Mouse (Mus musculus): ENCODE measurements around the gene Ggcx. TPM values are rescaled to one million over a fixed set of nuclear protein-coding genes. Genes with fewer than 3 reads are reported as not detected.

Ggcx gene
- polyA plus RNA-seq, 1 experiment from 2014 or later = 13.8 TPM

DNA sequence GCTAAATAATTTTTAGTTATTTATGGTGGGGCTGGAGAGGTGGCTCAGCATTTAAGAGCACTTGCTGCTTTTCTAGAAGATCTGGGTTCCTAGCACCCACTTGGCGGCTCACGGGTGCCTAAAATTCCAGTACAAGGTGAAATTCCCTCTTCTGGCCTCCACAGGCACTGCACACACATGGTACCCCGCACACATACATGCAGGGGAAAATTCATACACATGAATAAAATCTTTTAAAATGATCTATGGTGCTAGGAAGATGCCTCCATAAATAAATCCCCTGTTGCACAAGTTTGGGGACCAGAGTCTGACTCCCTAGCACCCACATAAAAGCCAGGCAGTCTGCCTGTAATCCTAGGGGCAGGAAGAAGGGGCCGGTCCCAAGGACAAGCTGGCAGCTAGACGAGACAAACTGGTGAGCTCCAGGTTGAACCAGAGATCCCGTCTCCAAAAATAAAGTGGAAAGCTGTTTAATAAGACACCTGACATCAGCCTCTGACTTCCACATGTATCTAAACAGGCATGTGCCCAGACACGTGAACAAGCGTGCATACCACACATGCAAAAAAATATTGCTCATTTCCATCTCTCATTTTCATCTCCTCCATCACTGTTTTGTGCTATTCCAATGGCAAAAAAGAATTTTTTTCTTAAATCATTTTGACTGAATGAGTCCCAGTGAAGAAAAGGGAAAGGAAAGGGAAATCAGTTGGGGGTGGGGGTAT lies 35.4 kb upstream of the Ggcx start:
- Histone ChIP-seq H3K4me2 (no peak overlapping the region), H3K4me3 (no peak overlapping the region), H3K4me1 (peaks cover 7% of the 10 kb centered on the region; the same call in 1 of the 2 replicates), H3K9ac (no peak overlapping the region), H3K27me3 (peaks cover 37% of the 10 kb centered on the region), H3K27ac (no peak overlapping the region), H3K36me3 (ENCODE audit: poor library complexity, severe bottlenecking) (no peaks in the 10 kb centered on the region), H3K9me3 (replicated peaks) (no peaks in the 10 kb centered on the region)
- no peak for ATAC-seq
- WGBS = 87% methylated on average over 8 of the region's 8 CpGs

DNA sequence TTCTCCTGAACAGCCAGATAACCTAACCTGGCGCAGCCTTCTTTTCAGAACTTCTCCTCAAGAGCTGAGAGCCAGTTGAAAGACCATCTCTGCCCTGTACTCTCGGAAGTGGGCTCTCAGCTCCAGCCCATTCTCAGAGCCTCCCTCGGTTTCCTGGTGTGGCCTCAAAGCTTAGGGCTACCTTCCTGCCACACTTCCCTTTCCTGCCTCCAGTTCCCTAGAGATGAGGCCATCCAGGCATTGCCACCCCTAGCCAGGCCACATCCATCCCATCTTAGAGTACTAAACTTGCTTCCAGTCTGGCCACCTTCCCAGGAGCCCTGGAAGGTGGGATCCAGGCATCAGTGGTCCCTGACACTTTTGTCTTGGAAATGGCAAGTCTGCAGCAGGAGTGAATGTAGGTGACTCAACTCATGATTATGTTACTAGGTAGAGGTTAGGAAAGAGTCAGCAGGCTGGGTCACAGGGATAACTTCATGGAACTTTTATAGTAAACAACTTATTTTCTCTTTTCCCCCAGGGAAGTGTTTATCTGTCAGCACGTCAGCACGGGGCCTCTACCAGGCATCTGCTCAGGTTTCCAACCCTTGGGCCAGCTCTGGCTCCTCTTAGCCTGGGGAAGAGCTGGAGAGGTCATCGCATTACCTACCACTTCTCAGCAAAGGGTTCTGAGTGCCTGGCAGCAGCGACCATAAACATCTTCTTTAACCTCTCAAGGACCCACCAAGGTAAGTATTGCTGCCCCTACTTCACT lies 34.6 kb upstream of the Ggcx start:
- Histone ChIP-seq H3K9me3 (replicated peaks) (no peaks in the 10 kb centered on the region), H3K27ac (no peak overlapping the region), H3K27me3 (peaks cover 37% of the 10 kb centered on the region), H3K4me2 (peak overlapping the region; percentile 66), H3K9ac (0 out of 2 replicates have a peak overlapping the region, but pooled peaks have one; percentile 59), H3K4me1 (peaks cover 7% of the 10 kb centered on the region; the same call in 1 of the 2 replicates), H3K4me3 (peak overlapping the region; percentile 44), H3K36me3 (ENCODE audit: poor library complexity, severe bottlenecking) (no peaks in the 10 kb centered on the region)
- ATAC-seq = no peak
- 46% methylated on average over 7 of the region's 7 CpGs for WGBS

DNA sequence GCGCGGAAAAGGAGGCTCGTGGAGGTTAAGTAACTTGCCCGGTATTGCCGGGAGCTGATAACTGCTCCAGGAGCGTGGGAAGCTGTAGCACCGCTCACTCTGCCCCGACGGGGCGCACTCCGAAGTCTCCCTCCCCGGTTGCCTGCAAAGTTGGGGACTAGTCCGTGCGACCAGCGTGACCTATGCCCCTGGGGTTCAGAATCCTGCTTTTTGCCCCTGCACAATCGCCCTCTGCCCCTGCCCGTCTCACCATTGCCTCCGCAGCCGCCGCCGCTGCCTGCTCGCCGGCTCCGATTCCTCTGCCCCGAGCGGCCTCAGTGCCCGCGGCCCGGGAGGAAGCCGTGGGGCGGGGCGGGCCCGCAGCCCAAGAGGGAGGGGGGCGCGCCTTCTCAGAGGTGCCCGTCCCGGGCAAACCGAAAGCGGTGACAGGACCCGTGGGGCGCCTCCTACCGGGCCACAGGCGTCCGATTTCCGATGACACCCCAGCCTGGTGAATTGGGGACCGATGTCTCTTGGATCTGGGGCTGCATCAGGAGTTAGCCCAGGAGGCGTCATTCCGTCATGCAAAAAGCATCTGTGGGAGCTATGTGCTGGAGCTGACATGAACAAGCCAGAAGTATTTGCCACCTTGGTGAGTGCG lies 33.9 kb upstream of the Ggcx start, which contains the start of gene Vamp5:
Vamp5 (minus strand) TSS at position 338 of the 640 bp plus-strand sequence.
- ATAC-seq = peak; percentile 43; the same call in 1 of the 2 replicates
- H3K27me3 ChIP-seq = peaks cover 37% of the 10 kb centered on the region
- no peaks in the 10 kb centered on the region for H3K9me3 ChIP-seq (replicated peaks)
- H3K9ac ChIP-seq = peak within 1 kb of the TSS; percentile 59
- no peak within 1 kb of the TSS; the same call in 1 of the 2 replicates for H3K27ac ChIP-seq
- H3K4me3 ChIP-seq = peak within 1 kb of the TSS; percentile 44
- 3% methylated on average over 49 of the region's 49 CpGs for WGBS
- H3K4me2 ChIP-seq = peak within 1 kb of the TSS; percentile 66
- H3K4me1 ChIP-seq = peaks cover 7% of the 10 kb centered on the region; the same call in 1 of the 2 replicates
- no peaks in the 10 kb centered on the region for H3K36me3 ChIP-seq (ENCODE audit: poor library complexity, severe bottlenecking)

DNA sequence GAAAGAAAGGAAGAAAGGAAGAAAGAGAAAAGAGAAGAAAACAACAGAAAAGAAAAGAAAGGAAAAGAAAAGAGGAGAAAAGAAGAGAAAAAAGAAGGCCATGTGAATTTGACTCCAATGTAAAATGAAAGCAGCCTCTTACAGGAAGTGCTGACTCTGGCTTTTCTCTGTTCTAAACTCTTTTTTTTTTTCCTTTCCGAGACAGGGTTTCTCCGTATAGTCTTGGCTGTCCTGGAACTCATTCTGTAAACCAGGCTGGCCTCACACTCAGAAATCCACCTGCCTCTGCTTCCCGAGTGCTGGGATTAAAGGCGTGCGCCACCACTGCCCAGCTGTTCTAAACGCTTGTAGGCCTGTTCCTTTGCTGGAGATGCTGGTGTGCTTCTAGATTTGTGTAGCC lies 31.6 kb upstream of the Ggcx start:
- peaks cover 37% of the 10 kb centered on the region for H3K27me3 ChIP-seq
- 78% methylated on average over 6 of the region's 6 CpGs for WGBS

DNA sequence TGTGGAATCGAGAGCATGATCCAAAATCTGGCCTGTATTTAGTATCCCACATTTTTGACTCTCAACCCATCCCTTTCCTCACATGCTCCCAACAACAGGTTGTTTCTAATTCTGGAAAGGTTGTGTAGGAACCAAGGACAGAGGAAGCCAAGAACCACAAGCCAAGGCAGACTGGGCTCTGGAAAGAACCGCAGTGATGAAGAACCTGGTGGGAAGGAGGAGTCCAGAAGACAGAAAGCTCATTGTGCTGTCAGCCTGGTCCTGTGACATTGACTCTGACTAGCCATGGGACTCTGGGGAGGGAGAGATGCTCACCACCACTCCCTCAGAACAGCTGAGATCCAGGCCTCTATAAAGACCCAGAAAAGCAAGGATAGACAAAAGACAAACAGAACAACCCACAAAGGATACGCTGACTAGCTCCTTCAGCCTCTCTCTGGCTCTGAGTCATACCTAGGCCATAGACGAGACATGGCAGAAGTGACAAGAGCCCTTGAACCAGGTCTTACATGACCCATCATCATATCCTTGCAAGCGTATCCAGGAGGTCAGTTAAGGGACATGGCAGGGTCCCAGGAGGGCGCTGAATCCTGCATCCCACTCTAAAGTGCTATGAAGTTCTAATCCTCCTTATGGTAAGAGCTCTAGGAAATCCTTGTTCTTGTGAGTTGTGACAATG lies 30.8 kb upstream of the Ggcx start:
- ATAC-seq = no peak

More for the DNA sequence above, 31.6 kb upstream of the Ggcx start:
- no peaks in the 10 kb centered on the region for H3K36me3 ChIP-seq (ENCODE audit: poor library complexity, severe bottlenecking)
- H3K9ac ChIP-seq = no peak overlapping the region
- H3K4me2 ChIP-seq = no peak overlapping the region
- no peak overlapping the region for H3K4me3 ChIP-seq
- H3K9me3 ChIP-seq (replicated peaks) = no peaks in the 10 kb centered on the region
- ATAC-seq = no peak
- no peak overlapping the region for H3K27ac ChIP-seq
- H3K4me1 ChIP-seq = peaks cover 7% of the 10 kb centered on the region; the same call in 1 of the 2 replicates

DNA sequence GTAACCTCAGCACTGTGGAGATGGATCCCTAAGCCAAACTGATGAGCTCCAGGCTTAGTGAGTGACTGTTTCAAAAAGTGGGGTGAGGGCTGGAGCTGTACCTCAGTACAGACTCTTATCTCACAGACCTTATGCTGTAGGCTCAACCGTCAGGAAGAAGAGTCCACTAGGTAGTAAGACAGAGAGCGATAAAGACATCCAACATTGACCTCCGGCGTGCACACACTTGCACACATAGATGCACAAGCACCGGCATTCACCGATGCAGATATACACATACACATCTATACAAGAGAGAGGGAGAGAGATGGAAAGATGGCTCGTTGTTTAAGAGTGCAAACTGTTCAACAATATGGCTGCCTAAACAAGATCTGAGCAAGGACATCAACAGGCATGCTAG lies 30.2 kb upstream of the Ggcx start:
- 92% methylated on average over 7 of the region's 7 CpGs for WGBS
- Histone ChIP-seq H3K9me3 (replicated peaks) (no peaks in the 10 kb centered on the region), H3K9ac (no peak overlapping the region), H3K27ac (no peak overlapping the region), H3K4me3 (no peak overlapping the region), H3K4me2 (no peak overlapping the region), H3K4me1 (peaks cover 7% of the 10 kb centered on the region; the same call in 1 of the 2 replicates), H3K36me3 (ENCODE audit: poor library complexity, severe bottlenecking) (no peaks in the 10 kb centered on the region), H3K27me3 (peaks cover 24% of the 10 kb centered on the region)
- ATAC-seq = no peak

More for the DNA sequence above, 30.8 kb upstream of the Ggcx start:
- Histone ChIP-seq H3K27me3 (peaks cover 30% of the 10 kb centered on the region), H3K27ac (no peak overlapping the region), H3K9me3 (replicated peaks) (no peaks in the 10 kb centered on the region), H3K9ac (no peak overlapping the region), H3K36me3 (ENCODE audit: poor library complexity, severe bottlenecking) (no peaks in the 10 kb centered on the region), H3K4me2 (no peak overlapping the region), H3K4me1 (peaks cover 7% of the 10 kb centered on the region; the same call in 1 of the 2 replicates), H3K4me3 (no peak overlapping the region)
- WGBS = 84% methylated on average over 6 of the region's 6 CpGs

DNA sequence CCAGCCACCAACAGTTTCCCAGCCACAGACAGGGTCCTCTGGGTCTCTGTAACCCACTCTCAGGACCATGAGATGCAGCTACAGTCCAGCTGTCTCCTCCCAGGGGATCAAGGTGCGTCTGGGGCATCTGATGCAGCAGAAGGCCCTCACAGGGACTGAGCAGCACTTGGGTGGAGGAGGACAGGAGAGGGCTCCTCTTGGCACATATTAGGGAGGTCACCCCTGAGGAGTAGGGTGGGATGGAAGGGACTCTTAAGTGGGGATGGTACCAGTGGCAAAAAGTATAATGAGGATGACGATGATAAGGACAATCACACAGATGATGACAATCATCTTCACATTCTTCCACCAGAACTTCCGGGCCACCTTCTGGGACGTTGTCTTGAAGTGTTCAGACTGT lies 28.9 kb upstream of the Ggcx start:
- H3K4me1 ChIP-seq = peaks cover 13% of the 10 kb centered on the region
- H3K9ac ChIP-seq = no peak overlapping the region
- H3K27me3 ChIP-seq = peaks cover 21% of the 10 kb centered on the region
- H3K4me2 ChIP-seq = no peak overlapping the region
- no peaks in the 10 kb centered on the region for H3K9me3 ChIP-seq (replicated peaks)
- no peak for ATAC-seq
- no peak overlapping the region for H3K4me3 ChIP-seq
- WGBS = 87% methylated on average over 4 of the region's 4 CpGs
- H3K36me3 ChIP-seq (ENCODE audit: poor library complexity, severe bottlenecking) = no peaks in the 10 kb centered on the region
- no peak overlapping the region for H3K27ac ChIP-seq

DNA sequence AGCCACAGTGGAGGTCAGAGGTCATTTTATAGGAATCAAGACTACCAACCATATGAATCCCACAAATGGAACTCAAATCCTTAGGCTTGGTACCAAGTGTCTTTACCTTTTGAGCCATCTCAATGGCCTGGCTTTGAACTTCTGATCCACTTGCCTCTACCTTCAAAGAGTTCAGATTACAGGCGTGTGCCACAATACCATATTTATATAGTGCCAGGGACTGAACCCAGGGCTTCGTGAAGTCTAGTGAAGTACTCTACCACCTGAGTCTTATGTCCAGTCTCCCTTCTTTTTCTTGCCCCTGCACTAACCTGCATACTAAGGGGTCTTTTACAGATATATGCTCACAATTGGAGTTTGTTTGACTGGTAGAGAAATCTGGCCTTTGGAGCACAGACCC lies 27.5 kb upstream of the Ggcx start:
- peaks cover 14% of the 10 kb centered on the region for H3K27me3 ChIP-seq
- no peak for ATAC-seq
- no peaks in the 10 kb centered on the region for H3K9me3 ChIP-seq (replicated peaks)
- H3K4me3 ChIP-seq = no peak overlapping the region
- no peak overlapping the region for H3K4me2 ChIP-seq
- H3K36me3 ChIP-seq (ENCODE audit: poor library complexity, severe bottlenecking) = no peaks in the 10 kb centered on the region
- WGBS = 88% methylated on average over 2 of the region's 2 CpGs
- H3K4me1 ChIP-seq = peaks cover 14% of the 10 kb centered on the region
- no peak overlapping the region for H3K27ac ChIP-seq
- no peak overlapping the region for H3K9ac ChIP-seq

DNA sequence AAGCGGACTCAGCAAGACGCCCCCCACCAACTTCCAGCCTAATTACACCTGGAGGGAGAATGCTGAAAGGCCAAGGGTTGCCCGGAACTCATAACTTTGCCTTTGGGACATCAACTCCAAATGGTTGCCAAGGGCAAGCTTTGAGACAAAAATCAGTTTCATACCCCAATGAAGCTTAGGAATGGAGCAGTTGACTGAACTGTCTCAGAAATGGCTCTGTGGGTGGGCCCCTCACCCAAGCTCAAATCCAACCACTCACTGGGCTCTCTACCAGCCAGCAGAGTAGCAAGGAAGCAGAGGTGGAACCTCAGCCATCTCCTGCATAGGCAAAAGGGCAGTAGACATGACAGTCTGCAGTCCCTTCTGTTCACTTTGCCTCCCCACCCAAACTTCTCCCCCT lies 26.3 kb upstream of the Ggcx start:
- no peak overlapping the region for H3K9ac ChIP-seq
- no peak overlapping the region for H3K4me2 ChIP-seq
- peaks cover 14% of the 10 kb centered on the region for H3K4me1 ChIP-seq
- H3K27ac ChIP-seq = no peak overlapping the region
- H3K4me3 ChIP-seq = no peak overlapping the region
- no peaks in the 10 kb centered on the region for H3K9me3 ChIP-seq (replicated peaks)
- H3K36me3 ChIP-seq (ENCODE audit: poor library complexity, severe bottlenecking) = no peaks in the 10 kb centered on the region
- no peak for ATAC-seq
- WGBS = 83% methylated on average over 3 of the region's 3 CpGs
- peaks cover 14% of the 10 kb centered on the region; the same call in 1 of the 2 replicates for H3K27me3 ChIP-seq

DNA sequence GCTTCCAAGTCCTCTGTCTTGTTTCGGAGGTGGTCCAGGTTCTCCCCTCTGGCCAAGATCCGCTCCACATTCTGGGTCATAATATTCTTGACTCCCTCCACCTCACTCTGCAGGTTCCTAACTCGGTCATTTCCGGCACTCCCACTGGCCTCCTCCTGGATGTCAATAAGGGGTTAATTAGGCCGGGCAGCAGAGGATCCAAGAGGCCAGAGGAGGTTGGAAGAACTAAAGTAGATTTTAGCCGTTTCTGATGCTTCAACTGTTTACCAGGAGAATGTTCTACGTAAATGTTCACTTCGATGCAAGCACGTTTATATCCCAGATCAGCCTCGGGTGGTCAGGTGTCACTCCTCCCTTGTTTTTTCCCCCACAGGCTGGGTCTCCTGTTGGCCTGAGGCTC lies 25.8 kb upstream of the Ggcx start:
- no peaks in the 10 kb centered on the region for H3K9me3 ChIP-seq (replicated peaks)
- ATAC-seq = no peak
- WGBS = 73% methylated on average over 10 of the region's 10 CpGs

DNA sequence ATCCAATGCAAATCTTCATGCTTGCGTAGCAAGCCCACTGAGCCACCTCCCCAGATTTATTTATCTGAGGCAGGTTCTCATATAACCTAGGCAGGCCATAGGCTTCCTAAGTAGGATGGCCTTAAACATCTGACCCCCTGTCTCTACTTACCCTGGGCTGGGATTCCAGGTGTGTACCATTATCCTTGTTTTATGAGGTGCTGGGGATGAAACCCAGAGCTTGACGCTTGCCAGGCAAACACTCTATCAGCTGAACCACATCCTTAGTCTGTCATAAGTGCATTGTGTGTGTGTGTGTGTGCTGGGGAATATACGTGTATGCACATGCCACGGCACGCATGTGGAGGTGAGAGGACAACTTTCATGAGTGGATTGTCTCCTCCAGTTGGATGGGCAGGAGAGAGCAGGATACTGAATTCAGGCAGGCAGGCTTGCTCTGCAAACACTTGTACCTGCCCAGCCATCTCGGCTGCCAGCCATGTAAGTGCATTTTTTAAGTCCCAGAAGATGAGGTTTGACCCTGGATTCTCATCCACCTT lies 25.2 kb upstream of the Ggcx start:
- Histone ChIP-seq H3K36me3 (ENCODE audit: poor library complexity, severe bottlenecking) (no peaks in the 10 kb centered on the region), H3K9me3 (replicated peaks) (no peaks in the 10 kb centered on the region), H3K4me1 (peaks cover 14% of the 10 kb centered on the region), H3K4me3 (no peak overlapping the region), H3K27me3 (peaks cover 14% of the 10 kb centered on the region; the same call in 1 of the 2 replicates), H3K4me2 (no peak overlapping the region), H3K9ac (no peak overlapping the region), H3K27ac (no peak overlapping the region)
- no peak for ATAC-seq
- WGBS = 88% methylated on average over 6 of the region's 6 CpGs

More for the DNA sequence above, 25.8 kb upstream of the Ggcx start:
- Histone ChIP-seq H3K4me2 (no peak overlapping the region), H3K27ac (no peak overlapping the region), H3K36me3 (ENCODE audit: poor library complexity, severe bottlenecking) (no peaks in the 10 kb centered on the region), H3K4me3 (no peak overlapping the region), H3K27me3 (peaks cover 14% of the 10 kb centered on the region; the same call in 1 of the 2 replicates), H3K9ac (no peak overlapping the region), H3K4me1 (peaks cover 14% of the 10 kb centered on the region)

Measured in forebrain, embryonic 13.5 days (tissue).